Mouse (Mus musculus) intestine, postnatal 0 days (tissue): ENCODE results near the gene Smco2. TPM values are rescaled to one million over a fixed set of nuclear protein-coding genes. Genes with fewer than 3 reads are reported as not detected.

Source experiments
- ATAC-seq: fragments of 200-750 bp; cut with Nextera tagmentation; 2 replicates; pipeline ENCODE4 v1.8.0; 2017; ENCODE audit warnings: mild to moderate bottlenecking, moderate TSS enrichment, moderate library complexity
- H3K27ac ChIP-seq: fragments of 300-500 bp; sonication (generic); 2 replicates; pipeline ENCODE4 v1.5.1; 2014; ENCODE audit warnings: mild to moderate bottlenecking, low read depth, low read length, moderate library complexity
- H3K27me3 ChIP-seq: fragments of 300-500 bp; sonication (generic); replicated peaks from 2 replicates; pipeline ENCODE4 v1.6.1; 2014; ENCODE audit warnings: low read length, mixed read lengths; ENCODE audit not compliant: control insufficient read depth, insufficient read depth
- H3K36me3 ChIP-seq: fragments of 300-500 bp; sonication (generic); 2 replicates; pipeline ENCODE4 v1.6.1; 2014; ENCODE audit warnings: mild to moderate bottlenecking, moderate library complexity; ENCODE audit not compliant: control insufficient read depth, insufficient read depth
- H3K4me1 ChIP-seq: fragments of 300-500 bp; sonication (generic); replicated peaks from 2 replicates; pipeline ENCODE4 v1.6.1; 2014; ENCODE audit warnings: antibody characterized with exemption, low read length, mixed read lengths; ENCODE audit not compliant: control insufficient read depth, insufficient read depth
- H3K4me2 ChIP-seq: fragments of 300-500 bp; sonication (generic); replicated peaks from 2 replicates; pipeline ENCODE4 v1.6.1; 2014; ENCODE audit warnings: low read depth, mild to moderate bottlenecking, moderate library complexity
- H3K4me3 ChIP-seq: fragments of 300-500 bp; sonication (generic); 2 replicates; pipeline ENCODE4 v1.5.1; 2014; ENCODE audit warnings: low read depth, low read length
- H3K9ac ChIP-seq: fragments of 300-500 bp; sonication (generic); 2 replicates; pipeline ENCODE4 v1.6.1; 2014; ENCODE audit warnings: mild to moderate bottlenecking, low read depth, low read length
- H3K9me3 ChIP-seq: fragments of 300-500 bp; sonication (generic); 2 replicates; pipeline ENCODE4 v1.6.1; 2016; ENCODE audit warnings: mixed run types; ENCODE audit not compliant: control insufficient read depth
- CTCF ChIP-seq: sonication (generic); IDR thresholded peaks from 2 replicates; pipeline ENCODE4 v1.5.1; 2016; ENCODE audit warnings: low read depth, mild to moderate bottlenecking, control low read depth, antibody characterized with exemption, moderate library complexity
- WGBS: fragments of 180-500 bp; shearing (Covaris S2); extraction: QIAGEN DNeasy Blood & Tissue Kit; methylation state at CpG from one replicate; pipeline ENCODE4 v1.1.7; 2014; 5-methylcytosine and 5-hydroxymethylcytosine counted together
- polyA plus RNA-seq: library from polyadenylated mRNA; unstranded; fragments of >200 nt; fragmentation: Nextera tagmentation; extraction: Ambion mirVana; gene quantifications from 2 replicates; pipeline ENCODE4 v1.2.1, GENCODE M21; 2015

Smco2 gene
- polyA plus RNA-seq, 1 experiment from 2014 or later, result not detected

DNA sequence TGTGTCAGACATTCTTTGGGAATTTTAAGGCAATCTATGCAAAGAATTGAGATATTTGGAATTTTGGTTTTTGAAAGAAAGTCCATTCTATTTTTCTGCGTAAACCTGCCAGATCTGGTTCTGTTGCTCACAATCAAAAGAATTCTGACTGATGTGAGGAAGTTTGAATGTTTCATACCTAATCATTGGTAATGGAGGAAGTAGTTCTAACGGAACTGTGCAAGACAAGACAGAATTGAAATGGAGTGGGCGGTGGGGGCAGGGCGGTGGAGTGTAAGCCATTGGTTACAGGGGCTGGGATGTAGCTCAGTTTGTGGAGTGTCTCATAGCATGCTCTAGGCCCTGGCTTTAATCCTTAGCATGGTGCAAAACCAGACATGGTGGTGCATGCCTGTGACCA, 22.1 kb downstream of the Smco2 start:
- 91% methylated on average over 4 of the region's 4 CpGs for WGBS
- Histone ChIP-seq H3K9ac (no peak overlapping the region), H3K36me3 (no peaks in the 10 kb centered on the region), H3K9me3 (peaks cover 3% of the 10 kb centered on the region; the same call in 1 of the 2 replicates), H3K4me1 (no peaks in the 10 kb centered on the region), H3K4me2 (no peak overlapping the region), H3K27me3 (peaks cover 2% of the 10 kb centered on the region; the same call in 1 of the 2 replicates), H3K27ac (no peak overlapping the region), H3K4me3 (no peak overlapping the region)
- no peak for ATAC-seq
- TF ChIP-seq CTCF, result no peak

GRCm38 (mm10) chr6:146874415-146874814, 24.5 kb downstream of the Smco2 start:
- no peak overlapping the region for H3K27ac ChIP-seq
- H3K4me1 ChIP-seq, result no peaks in the 10 kb centered on the region
- no peak for ATAC-seq
- no peak overlapping the region for H3K4me2 ChIP-seq
- no peak overlapping the region for H3K4me3 ChIP-seq
- WGBS, result 83% methylated on average over 6 of the region's 6 CpGs
- H3K9me3 ChIP-seq, result peaks cover 6% of the 10 kb centered on the region; the same call in 1 of the 2 replicates
- H3K36me3 ChIP-seq, result no peaks in the 10 kb centered on the region
- H3K27me3 ChIP-seq, result peaks cover 2% of the 10 kb centered on the region; the same call in 1 of the 2 replicates
- H3K9ac ChIP-seq, result no peak overlapping the region
- no peak for TF ChIP-seq CTCF

GRCm38 (mm10) chr6:146876820-146877219, 26.9 kb downstream of the Smco2 start:
- peak; percentile 49 for TF ChIP-seq CTCF
- no peak overlapping the region for H3K4me2 ChIP-seq
- no peak overlapping the region for H3K4me3 ChIP-seq
- 91% methylated on average over 2 of the region's 2 CpGs for WGBS
- H3K9ac ChIP-seq, result no peak overlapping the region
- H3K9me3 ChIP-seq, result peaks cover 6% of the 10 kb centered on the region; the same call in 1 of the 2 replicates
- no peaks in the 10 kb centered on the region for H3K36me3 ChIP-seq
- H3K4me1 ChIP-seq, result no peaks in the 10 kb centered on the region
- no peak overlapping the region for H3K27ac ChIP-seq
- no peak for ATAC-seq
- peaks cover 2% of the 10 kb centered on the region; the same call in 1 of the 2 replicates for H3K27me3 ChIP-seq

GRCm38 (mm10) chr6:146877425-146878045, 27.6 kb downstream of the Smco2 start:
- Histone ChIP-seq H3K4me1 (no peaks in the 10 kb centered on the region), H3K27ac (no peak overlapping the region), H3K4me2 (no peak overlapping the region), H3K27me3 (peaks cover 2% of the 10 kb centered on the region; the same call in 1 of the 2 replicates), H3K9ac (no peak overlapping the region), H3K36me3 (no peaks in the 10 kb centered on the region), H3K9me3 (peaks cover 6% of the 10 kb centered on the region; the same call in 1 of the 2 replicates), H3K4me3 (no peak overlapping the region)
- 87% methylated on average over 12 of the region's 12 CpGs for WGBS
- no peak for TF ChIP-seq CTCF
- ATAC-seq, result no peak

DNA sequence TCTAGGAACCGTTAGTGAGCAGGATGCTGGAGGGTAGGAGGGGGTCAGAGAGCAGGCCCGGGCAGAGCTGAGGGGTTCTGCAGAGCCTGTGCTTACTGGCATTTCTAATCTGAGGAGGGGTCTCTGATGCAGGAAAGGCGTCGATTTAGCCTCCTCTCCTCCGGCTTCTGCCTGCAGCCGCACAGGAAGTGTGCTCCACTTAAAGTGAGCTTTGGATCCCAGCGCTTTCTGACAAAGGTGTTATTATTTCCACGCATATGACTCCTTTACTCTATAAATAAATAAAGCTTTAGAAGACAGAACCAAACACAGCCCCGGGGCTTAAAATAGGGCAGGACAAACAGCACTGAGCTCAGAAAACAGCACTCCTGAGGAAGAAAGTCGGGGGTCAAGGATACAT, 29.0 kb downstream of the Smco2 start:
- no peak for ATAC-seq
- TF ChIP-seq CTCF, result no peak
- Histone ChIP-seq H3K27ac (no peak overlapping the region), H3K9ac (no peak overlapping the region), H3K27me3 (no peaks in the 10 kb centered on the region), H3K4me1 (no peaks in the 10 kb centered on the region), H3K36me3 (no peaks in the 10 kb centered on the region), H3K9me3 (peaks cover 6% of the 10 kb centered on the region; the same call in 1 of the 2 replicates), H3K4me3 (no peak overlapping the region), H3K4me2 (no peak overlapping the region)
- 57% methylated on average over 10 of the region's 10 CpGs for WGBS

GRCm38 (mm10) chr6:146879856-146880255, 30.0 kb downstream of the Smco2 start:
- H3K9ac ChIP-seq, result no peak overlapping the region
- no peak for ATAC-seq
- H3K4me3 ChIP-seq, result no peak overlapping the region
- peaks cover 6% of the 10 kb centered on the region; the same call in 1 of the 2 replicates for H3K9me3 ChIP-seq
- no peaks in the 10 kb centered on the region for H3K27me3 ChIP-seq
- H3K27ac ChIP-seq, result no peak overlapping the region
- WGBS, result 94% methylated on average over 9 of the region's 9 CpGs
- no peaks in the 10 kb centered on the region for H3K4me1 ChIP-seq
- TF ChIP-seq CTCF, result no peak
- no peaks in the 10 kb centered on the region for H3K36me3 ChIP-seq
- no peak overlapping the region for H3K4me2 ChIP-seq
